Mouse (Mus musculus) adrenal gland, adult 18-20 months (tissue): Measurements from ENCODE around the gene Dlgap1. TPM values are rescaled to one million over a fixed set of nuclear protein-coding genes. Genes with fewer than 3 reads are reported as not detected.

Experiments
- DNase-seq, 2 experiments: peaks; one replicate each; pipeline ENCODE4 v3.0.0; 2021 to 2022; ENCODE audit warnings: low spot score in 2 of 2
- total RNA-seq, 2 experiments: library from RNA; stranded (reverse); gene quantifications; 1 replicate in 1 of 2; 2 replicates in 1 of 2; pipeline ENCODE4 v1.2.3; 2021

Dlgap1 gene
- total RNA-seq, 2 experiments from 2014 or later: 21.6 to 40.4 TPM

DNA sequence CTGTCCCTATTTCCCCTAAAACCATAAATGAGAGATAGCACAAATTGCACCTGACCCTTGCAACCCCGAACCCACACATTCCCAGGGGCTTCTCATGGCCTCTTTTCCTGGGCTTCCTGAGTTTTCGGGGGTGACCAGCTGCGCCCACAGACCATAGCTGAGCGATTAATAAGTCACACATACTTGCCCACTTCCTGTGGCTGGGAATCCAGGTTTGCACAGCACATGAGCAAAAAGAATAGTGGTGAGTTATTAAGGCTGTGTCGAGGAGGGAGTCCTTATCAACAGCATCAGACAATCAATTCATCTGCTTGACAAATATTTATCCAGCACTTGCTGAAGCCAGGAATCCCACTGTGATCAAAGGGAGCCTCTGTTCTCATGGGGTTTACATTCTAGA is 740.7 kb downstream of the Dlgap1 start:
- no peak for DNase-seq

DNA sequence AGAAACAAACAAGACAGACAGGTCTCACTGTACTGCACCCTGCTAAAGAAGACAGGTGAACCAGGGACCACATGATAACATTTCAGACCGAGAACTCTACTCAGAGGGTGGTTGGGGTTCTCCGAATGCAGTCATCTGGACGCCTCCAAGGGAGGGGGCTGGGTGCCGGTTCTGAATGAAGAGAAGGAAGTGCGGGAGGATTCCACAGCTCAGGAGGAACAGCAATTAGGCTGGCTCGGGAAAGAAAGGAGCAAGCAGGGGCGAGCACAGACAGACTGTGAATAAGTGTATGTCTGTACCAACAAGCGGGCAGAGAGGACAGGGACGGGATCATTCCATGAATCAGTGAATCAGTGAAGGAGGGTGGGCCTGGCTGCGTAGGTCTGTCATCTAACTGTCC is 744.6 kb downstream of the Dlgap1 start:
- no peak for DNase-seq

DNA sequence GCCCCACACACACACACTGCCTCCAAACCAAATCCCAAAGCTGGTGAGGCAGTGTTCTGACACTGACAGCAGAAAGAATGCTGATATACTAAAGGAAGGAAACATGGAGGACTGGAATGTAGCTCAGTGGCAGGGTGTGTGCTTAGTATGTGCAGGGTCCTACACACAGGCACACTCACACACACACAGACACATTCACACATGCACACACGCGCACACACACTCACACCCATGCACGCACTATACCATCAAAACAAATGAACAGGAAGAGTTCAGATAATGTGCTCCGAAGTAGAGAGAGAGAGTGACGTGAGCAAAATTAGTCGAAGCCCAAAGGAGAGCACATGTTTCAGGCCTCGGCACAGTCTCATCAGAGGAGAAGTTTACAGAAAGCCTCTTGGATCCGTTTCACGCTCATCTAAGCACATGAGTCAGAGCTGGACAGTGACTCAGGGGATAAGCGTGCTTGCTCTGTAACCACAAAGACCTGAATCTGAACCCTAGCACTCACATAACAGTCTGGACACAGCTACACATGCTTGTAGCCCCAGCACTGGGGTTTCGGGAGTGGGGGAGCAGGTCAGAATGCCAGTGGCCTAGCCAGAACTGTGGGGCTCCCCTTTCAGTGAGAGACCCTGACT is 750.9 kb downstream of the Dlgap1 start:
- no peak for DNase-seq

DNA sequence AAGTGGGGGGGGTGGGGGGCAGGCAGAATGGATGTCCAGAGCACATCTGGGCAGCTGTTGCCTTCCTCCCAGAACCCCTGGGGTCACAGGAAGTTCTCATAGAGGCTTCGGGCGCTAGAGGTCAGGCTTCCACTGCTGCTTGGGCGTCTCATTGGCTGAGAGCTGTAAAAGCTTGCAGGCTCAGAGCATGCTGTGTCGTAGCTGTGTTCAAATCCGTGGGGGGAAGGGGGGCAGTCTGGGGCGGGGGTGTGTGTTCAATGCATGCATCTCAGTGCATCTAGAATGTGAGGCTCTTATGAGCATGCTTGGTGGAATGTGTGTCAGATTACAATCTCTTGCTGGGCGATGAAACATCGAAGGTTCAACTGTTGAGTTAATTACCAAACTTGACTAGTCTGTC is 751.9 kb downstream of the Dlgap1 start:
- no peak for DNase-seq

DNA sequence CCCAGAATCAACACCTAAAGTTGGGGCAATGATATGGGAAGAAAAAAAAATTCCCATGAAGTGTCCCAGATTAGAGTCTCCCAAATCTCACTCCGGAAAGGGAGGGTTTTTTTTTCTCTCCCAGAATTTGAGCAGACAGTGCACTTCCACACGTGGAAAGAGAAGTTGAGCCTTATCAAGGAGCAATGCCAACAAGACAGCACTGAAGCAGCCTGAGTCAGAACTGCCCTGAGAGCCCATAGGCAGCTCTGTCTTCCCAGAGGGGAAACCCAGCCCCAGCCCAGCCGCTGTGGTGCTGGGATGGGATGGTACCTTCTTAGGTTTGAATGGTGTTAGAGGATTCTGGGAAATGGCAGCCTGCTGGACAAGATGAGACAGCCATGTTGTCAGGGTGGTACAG is 753.3 kb downstream of the Dlgap1 start:
- no peak for DNase-seq

DNA sequence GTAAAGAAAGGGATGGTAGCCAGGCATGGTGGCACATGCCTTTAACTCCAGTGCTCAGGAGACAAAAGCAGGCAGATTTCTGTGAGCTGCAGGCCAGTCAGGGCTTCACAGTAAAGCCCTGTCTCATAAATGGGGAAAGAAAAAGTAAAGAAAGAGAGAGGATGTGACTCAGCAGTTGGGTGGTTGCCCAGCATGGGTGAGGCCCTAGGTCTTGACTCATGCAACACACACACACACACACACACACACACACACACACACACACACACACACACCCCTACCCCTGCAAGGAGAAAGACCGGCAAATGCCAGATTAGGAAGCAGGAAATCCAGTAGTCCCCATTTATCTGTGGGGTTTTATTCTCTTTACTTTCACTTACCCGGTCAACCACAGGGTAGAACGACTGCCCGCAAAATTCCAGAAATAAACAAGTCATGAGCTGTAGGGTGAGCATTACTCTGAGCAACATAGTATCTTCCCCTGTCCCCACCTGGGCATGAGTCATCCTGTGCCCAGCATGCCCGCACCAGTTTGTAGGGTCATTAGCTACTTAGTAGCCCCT is 759.9 kb downstream of the Dlgap1 start:
- DNase-seq: peak; percentile 79 to 86

DNA sequence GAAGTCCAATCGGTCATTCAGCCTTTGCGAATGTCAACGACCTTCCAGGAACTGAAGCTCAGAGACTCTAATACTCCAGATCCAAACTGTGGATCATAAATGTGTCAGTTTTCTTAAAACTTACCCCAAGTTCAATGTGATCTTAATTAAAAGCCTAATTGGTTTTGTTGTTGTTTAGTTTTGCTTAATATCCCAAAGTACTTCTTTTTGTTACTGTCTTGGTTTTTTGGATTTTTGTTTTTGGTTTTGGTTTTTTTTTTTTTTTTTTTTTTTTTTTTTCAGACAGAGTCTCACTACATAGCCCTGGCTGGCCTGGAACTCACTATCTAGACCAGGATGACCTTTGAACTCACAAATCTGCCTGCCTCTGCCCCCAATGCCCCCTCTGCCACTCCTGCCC is 765.9 kb downstream of the Dlgap1 start:
- DNase-seq: no peak

DNA sequence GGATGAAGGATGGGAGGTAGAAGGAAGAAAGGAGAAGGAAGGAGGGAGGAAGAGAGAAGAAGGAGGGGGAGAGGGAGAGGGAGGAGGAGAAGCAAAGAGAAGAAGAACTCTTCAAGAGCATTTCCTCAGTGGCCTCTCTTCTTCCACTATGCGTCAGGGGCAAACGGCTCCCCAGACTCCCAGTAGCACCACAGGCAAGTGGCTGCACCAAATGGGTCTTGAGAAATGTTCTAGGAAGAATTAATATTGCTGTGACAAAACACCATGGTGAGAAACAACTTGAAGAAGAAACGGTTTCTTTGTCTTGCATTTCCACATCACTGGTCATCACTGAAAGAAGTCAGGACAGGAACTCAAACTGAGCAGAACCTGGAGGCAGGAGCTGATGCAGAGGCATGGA is 766.5 kb downstream of the Dlgap1 start:
- no peak for DNase-seq

DNA sequence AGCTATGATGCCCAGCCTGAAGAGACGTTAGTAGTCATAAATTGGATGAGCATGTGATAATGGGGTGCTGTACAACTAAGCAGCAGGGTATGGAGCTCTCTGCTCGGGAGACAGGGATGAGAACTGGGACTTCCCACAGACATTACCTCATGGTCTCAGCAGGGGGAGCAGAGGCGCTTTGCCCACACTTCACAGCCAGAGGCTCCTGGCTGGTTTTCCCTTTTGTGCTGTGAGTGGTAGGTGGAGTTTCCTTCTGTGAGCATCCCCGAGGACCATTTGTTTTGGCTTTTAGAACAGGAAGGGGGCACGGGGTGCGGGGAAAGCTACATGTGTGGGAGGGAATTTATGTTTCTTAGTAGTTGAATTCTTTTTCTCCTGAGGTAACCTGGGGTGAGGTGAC is 768.6 kb downstream of the Dlgap1 start:
- DNase-seq: peak; percentile 56 to 62

DNA sequence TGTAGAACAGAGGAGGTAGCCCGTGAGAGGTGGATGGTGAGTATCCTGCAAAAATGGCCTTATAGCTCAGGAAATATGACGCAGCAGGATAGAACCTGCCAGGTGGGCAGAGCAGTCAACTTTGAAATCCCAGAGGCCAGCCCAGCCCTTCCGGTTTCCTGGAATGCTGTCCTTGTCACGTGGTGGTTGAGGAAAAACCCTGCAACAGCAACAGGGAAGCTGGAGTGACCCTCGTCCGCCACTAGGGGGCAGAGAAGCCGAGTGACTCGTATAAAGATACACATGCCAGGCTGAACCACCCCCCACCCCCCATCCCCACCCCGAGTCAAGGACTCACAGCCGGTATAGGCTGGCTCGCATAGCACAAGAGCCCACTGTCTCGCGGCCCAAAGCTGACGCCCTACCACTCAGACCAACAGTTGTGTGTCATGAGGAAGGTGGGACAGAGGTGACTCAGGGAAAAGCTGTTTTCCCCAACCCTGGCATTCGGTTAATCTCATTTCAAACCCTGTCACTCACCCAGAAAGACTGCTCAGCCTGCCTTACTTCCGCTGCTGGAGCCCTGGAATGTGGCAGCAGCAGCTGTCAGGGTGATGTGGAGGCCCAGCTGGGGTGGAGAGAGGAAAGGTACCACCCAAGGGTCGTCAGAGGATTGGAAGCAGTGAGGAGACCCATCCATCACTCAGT is 769.4 kb downstream of the Dlgap1 start:
- DNase-seq: peak; percentile 83

DNA sequence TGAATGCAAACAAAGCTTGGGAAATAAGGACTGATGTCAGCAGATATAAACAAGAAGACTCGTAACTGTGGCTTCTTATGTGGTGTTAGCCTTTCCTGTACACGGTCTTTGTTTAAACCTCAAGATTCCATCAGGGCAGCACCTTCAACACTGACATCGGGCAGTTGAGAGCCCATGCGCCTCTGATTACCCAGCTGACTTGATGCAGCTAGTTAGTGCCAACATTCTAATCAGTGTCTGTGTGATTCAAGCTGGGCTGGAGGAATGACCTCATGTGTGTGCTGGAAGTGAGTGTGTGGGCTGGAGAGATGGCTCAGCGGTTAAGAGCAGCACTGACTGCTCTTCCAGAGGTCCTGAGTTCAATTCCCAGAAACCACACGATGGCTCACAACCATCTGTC is 770.5 kb downstream of the Dlgap1 start:
- no peak for DNase-seq

DNA sequence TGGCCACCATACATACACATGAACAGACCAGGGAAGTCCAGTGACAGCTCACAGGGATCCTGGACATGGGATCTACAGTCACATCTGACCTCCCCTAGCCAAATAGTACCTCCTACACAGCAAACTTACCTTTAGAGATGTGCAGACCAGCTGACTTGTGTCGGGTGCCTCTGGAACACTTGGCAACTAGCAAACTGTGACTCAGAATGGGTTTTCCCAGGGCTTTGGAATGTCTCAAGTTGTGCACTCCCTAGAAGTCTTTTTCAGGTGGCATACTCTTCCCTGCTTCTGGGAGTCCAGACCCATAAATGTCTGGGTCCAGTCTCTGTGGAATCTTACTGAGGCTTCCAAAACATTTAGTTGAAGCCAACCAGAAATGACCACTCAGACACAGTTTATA is 772.8 kb downstream of the Dlgap1 start:
- no peak for DNase-seq

DNA sequence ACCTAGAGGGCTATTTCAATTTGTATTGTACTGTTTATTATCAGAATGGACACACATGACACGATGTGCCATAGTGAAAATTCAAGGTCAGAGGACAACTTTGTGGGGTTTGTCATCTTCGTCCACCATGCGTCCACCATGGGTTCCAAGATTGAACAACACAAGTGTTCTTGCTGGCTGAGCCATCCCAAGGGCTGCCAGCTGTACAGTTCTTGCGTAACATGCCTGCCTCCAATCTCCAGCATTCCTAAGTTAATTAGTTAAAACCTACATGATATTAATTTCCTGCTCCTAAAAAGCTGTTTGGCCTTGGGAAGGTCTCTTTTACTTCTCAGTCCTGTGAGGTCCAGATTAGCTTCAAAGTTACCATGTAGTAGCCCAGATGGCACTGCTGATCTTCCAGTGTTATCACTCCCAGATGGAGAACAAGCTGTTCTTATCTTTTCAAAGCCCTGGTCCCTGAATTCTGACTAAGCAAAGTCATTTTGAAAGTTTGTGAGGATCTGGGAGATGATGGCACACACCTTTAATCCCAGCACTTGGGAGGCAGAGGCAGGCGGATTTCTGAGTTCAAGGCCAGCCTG is 775.8 kb downstream of the Dlgap1 start:
- no peak for DNase-seq

DNA sequence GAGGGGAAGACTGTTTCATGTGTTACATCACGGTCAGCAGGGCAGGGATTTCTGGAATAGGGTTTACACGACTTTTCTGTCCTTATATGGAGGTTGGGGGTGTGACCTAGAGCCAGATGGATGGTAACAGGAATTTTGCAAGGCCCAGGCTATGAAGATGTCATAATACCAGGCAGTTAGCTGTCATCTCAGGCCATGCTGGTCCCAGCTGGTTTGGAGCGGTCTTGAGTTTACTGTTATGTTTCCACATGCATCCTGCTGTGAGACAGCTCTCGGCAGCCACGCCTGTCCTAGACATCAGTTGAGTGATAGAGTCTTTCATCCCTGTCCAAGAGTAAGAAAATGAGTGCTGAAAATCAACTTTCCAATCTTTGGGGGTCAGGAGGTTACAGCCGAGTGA is 776.5 kb downstream of the Dlgap1 start:
- no peak for DNase-seq

DNA sequence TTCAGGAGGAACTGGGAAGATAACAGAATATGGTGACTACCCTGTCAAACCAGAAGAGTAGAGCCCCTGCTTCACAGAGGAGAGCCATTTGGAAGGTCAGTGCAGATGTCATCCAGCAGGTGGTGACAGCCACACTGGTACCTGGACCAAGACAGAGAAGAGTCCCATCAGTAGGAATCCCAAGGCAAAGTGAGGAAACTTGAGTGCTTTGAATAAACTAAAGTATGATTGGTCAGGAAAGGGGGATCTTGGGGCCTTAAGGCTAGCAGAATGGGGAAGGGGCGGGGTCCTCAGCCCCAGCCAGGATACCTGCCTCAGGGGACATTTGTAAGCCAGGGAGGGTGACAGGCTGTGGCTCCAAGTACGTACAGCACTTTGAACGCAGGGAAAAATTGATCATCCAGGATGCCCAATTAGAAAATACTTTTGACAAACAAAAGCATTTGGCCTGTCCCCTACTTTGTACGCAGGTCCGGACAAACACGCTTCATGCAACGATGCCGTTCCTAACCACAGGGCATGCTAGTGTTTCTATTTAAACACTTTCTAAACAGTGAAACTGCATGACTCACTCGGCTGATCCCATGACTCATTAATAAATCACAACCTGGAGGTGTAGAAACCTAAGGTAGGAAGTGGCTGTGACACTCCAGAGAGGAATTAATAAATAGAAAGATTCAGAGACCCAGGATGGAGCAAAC is 777.7 kb downstream of the Dlgap1 start:
- DNase-seq: no peak

DNA sequence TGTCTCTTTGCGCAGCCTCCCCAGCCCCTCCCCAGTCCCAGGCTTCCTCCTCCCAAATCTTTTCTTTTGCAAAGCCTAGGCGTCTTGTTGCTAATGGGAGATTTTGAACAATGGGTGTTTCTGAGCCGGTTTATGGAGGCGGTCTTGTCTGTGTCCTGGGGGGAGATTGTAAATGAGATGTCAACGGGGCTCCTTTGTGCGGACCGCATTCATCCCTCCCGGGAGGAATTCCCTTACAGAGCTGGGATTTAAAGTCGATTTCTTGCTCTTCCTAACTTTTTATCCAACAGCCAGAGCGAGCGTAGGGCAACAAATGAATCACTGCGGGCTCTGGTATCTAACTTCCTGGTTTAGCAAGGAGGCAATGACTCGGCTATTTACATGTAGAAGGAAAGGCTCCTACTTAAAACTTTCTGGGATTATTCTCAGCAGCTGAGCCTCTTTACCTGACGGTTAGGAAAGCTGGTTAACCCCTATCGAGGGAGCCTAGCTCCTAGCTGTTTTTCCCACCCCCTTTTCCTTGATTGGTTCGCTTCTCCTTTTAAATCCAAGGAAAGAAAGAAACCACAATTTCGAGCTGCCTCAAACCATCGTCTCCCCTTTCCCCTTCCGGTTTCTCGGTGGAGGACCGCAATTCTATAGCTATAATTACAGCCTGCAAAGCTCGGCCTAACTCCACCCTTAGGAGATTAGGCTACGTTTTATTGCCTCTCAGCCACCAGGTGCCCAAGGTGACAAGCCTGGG is 779.0 kb downstream of the Dlgap1 start:
- DNase-seq: no peak

DNA sequence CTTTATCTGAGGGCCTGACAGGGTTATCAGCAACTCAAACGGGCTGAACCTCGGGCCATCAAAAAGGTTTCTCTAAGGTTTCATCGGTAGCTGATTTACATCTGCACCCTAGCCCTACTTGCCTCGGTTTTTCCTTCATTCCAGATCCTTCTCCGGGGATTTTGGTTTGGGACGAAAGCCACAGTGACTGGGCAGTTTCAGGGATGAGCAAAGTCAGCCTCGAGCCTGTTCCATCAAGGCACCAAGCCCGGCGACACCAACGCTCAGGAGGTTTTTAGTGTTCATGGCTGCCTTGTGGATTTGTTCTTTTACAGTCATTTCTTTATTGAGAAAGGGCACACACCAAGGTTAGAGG is 779.6 kb downstream of the Dlgap1 start:
- DNase-seq: no peak

DNA sequence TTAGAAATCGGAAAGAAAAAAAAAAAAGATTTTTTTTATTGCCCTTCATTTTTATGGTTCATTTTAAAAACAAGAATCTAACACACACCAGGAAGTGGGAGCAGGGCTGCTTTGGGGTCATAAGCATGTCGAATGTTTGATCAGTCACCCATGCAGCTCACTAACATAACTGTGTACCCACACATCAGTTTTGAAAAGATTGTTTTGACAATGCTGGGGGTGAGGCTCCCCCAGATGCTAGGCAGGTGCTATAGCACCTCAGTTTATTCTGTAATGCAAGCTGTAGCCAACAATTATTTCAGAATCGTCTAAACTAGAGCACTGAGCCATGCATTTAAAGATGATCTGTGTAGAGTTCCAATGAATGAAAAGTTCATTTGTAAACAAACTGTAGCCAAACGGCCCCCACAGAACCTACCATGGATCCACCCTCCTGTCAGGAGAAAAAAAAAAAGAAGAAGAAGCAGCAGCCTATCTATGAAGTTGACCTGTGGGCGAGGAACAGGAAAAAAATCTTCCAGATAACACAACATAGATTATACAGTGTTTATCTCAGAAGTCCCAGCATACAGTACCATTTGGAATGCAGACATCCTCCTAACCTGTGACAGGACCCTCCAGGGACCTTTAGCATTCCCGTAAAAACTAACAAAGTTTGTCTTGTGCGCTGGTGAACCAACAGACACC is 780.2 kb downstream of the Dlgap1 start:
- no peak for DNase-seq

DNA sequence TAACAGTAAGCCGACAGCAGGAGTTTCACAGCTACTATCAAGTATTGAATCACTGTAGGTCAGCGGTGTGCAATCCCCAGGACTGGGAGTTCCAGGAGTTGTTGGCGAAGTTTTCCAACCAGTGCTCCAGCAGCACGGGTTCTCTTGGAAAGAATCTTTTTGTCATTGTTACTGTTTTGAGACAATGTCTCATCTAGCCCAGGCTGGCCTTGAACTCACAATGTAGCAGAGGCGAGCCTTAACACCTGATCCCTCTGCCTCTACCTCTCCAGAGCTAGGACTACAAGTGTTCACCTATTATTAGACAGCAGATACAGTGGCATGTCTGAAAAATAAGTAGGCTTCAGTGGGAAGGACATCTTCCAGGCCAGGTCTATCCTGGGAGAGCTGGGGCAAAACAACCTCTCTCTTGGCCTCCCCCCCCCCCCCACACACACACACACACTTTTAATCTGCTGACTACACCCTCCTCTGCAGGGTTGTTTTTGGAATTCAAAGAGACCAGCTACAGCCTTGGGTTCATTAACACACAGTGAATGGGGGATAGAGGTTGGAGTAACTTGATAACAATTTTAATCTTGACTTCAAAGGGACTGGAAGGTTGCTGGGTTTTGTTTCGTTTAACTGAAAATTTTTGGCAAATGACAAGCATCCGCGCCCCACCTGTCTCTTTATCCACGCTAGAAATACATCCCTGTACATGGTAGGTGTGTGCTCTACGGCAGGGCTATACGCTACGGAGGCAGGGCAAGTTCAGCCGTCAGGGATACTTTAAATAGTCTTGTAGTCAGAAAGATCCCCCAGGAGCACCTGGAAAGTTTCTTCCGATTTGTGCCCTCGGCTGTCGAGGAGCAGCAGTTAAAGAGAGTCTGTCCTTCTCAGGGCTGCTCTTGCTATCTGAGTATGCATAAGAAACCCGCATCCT is 781.6 kb downstream of the Dlgap1 start:
- no peak for DNase-seq
